Mouse (Mus musculus): Measurements from ENCODE around the gene Wdtc1.

The Wdtc1 gene

DNA sequence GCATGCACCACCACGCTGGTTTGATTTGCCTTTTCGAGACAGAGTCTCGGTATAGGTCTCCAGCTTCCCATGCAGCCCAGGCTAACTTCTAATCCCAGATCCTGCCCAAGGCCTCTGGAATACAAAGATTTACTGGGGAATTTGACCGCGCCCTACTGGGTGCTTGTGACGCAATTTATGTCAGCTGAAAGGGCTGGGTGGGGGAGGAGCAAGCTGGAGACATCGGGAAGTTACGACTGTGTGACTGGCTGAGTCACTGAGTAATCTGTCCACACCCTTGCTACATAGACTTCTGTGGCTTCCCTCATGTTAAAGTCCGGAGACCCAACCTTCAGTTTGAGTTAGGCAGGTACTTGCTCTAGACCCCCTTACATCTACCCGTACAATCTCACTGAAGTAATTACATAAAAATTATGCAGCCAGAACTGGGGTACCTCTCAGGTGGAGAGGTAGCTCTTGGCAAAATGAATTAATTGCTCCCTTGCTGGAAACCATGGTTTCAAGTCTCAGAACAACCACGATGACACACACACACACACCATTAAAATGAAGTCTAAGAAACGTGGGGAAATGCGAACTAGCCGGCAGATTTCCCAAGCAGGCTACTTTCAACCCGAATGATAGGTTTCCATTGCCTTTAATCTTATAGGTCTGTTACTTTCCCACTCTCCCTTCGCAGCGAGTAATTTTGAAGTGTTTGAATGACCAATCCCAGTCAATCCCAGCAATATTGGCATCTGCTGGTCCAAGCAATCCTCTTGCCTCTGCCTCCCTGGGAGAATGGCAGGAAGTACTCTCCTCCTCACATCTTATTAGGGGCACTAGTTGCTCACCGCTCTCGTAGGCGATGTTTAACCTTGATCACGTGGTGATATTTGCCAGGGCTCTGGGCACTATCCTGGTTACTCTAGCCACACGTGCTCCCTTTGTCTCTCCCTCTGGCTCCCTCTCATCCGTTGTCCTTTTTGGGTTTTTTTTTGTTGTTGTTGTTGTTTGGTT, at the start of gene Wdtc1:
Wdtc1 (minus strand) TSS at position 115 of the 999 bp plus-strand sequence.
- no peak for DNase-seq (ENCODE audit: low spot score)

DNA sequence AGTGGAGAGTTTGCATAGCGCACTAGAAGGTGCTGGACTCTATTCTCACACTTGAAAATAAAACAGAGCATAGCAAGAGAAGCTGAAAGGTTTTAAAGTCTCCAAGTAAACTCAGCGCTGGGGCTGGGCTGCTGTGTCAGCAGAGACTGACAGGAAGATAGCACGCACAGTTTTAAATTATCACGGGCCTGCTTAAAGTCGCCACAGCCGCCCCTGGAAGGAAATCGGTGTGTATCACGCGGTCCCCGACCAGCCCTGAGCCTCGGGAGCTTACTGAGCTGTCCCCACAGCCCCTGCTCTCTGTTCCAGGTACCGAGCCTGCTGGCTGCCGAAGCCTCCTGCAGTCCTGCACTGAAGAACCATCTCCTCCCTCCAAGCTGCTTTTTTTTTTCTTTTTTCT, 48.7 kb upstream of the Wdtc1 start:
- DNase-seq (ENCODE audit: low spot score) = no peak

DNA sequence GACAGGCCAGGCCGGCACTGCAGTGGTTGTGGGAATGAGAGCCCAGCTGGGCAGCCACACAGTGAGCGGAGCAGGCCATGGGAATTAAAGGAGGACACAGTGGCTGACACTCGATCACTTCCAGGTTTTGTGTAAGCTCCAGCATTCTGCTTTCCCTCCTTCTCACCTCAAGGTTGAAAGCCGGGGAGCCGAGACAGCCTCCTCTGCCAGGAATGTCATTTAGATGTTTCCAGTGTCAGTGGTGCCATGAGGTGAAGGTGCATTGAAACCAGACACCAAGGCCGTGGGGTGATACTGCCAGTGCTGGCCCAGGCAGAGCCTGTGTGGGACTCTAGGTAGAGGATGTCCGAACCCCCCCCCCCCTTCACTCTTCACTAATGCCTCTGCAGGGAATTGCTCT, 46.8 kb upstream of the Wdtc1 start:
- no peak for DNase-seq (ENCODE audit: low spot score)

DNA sequence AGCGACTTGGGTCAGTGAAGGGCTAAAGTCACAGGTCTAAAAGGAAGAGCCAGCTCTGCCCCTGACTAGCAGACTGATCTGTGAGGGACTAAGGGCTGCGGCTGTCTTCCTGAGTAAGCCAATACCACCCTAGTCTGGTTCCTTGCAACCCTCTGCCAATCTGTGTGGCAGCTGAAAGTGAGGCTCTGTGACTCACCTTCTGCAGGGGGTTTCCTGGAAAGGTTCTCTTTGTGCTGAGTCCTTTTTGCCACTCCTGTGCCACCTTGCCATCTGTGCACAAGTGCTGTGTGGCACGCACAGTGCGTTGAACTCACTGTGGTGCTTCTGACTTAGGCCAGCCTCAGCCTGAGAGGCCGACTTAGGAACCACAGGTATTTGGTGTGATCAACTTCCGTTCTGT, 46.2 kb upstream of the Wdtc1 start:
- no peak for DNase-seq (ENCODE audit: low spot score)

DNA sequence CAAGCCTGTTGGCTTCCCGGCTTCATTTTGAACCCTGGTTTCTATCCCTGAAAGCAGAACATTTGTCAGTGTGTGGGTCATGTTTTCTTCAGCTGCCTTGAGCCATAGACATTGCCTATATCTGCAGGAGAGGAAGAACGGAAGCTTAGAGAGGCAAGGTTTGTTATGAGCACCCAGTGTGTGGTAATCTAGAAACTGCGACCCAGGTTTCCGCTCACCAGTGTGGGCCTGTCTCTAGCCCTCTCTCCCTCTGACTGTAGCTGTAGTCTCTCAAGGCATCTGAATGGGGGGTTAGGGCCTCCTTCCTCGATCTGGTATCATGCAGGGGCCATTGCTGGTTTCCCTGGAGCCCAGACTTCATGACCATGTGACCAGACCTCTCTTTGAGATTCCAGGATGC, 45.3 kb upstream of the Wdtc1 start:
- no peak for DNase-seq (ENCODE audit: low spot score)

DNA sequence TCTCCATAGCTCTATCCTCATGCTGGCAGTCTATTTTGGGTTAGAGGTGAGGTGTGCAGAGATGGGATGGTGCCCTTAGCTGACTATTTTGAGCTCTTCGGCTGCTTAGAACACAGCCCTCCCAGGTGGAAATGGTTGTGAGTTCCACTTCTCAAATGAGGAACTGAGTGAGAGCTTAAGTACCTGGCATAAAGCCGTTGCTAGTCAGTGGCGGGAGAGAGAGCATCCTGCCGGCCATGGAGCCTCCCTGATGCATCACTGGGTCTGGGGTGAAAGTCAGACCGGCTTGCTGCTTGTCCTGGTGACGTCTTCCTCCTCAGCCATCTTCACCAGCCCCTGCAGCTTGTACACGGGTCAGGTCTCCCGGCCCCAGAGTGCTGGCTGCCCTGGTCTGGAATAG, 44.7 kb upstream of the Wdtc1 start:
- no peak for DNase-seq (ENCODE audit: low spot score)

DNA sequence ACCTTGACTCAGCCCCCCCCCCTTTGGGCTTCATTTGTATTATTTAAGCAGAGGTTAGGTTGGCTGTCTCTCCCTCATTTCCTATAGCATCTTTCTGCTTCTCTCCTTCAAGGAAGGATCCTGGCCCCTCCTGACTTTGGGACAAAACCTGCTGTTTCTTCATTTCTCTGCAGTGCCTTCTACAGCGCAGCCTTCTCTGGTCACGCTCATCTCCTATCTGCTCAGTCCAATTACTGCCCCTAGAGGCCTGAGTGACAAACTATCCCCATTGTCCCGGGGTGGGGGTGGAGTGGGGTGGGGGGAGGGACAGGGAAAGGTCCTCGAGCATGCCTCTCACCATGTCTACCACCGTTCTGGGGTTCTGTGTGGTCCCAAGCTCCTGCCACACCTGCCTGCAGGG, 44.0 kb upstream of the Wdtc1 start:
- DNase-seq (ENCODE audit: low spot score) = no peak

DNA sequence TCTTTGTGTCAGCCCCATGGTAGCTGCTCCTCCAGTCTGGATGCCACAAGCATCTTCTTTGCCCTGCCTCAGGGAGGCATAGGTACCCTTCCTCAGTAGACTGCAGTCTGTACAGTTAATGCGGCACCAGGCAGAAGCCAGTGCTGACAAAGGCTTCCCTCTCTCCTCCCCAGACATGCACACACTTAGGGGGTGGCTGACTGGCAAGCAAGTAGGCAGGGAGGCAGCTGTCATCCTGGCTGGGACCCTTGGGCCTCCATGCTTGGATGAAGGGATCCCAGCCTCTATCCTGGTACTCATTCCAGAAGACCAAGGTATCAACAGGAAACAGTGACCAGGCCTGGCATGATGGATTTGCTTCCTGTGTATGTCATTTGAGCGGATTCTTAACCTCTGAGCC, 42.8 kb upstream of the Wdtc1 start:
- DNase-seq (ENCODE audit: low spot score) = no peak

DNA sequence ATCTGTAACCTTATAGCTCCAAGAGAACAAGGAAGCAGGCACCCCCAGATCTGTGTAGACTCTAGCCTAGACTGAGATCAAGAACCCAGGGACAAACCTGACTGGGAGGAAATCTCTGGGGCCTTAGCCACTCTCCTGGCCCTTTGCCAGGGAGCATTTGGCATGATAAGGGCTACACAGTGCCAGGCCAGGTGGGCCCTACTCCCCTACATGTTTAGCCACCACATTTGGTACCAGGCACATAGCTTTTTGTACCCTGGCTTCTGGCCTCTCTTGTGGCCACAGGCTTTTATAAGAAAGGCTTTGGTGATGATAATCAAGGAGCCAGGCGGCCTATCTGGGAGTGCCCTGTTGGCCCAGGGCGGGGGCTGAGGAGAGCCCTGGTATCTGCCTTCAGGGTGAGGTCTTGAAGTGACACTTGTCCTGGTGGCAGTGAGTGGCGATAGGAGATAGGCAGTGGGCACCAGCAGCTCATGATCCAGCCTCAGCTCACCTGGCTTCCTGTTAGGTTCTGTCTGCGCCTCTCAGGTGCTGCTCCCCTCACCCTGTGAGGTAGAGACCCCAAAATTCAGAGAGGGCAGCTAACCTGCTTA, 41.8 kb upstream of the Wdtc1 start:
- peak; percentile 49 for DNase-seq (ENCODE audit: low spot score)

DNA sequence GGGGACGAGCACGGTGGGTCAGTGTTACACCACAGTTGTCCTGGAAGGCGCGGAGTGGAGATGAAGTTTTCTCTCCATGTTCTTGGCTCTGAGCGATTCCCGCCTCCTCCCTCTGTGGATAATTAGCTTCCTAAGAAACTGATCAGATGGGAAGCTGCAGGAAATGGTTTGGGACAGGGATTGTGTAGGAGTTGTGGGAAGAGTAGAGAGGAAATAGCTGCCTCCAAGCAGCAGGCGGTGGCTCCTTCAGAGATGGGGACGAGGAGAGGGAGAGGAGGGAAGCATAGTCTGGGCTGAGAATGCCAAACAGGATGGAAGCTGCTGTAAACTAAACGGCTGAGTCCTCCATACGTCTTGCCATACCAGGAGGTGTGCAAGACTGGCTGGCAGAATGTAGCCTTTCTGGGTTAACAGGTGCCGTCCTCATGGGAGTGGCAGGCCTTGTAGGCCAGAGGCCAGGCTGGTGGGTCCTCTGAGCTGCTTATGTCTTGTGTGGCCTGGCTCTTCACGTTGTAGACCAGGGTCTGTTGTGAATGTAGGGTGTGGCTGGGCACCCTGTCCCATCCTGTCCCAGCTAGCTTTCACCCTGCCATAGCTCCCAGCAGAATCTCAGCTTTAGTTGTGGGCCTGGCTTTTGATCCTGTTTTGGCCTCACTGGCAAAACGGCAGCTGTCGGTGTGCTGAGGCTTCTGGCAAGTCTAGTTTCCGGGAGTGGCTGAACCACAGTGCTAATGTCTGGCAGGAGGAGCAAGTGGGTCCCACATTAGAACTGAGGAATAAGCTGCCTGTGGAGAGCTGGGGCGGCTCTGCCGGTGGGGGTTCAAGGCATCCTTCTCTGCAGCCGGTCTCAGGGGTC, 38.1 kb upstream of the Wdtc1 start:
- DNase-seq (ENCODE audit: low spot score) = no peak

DNA sequence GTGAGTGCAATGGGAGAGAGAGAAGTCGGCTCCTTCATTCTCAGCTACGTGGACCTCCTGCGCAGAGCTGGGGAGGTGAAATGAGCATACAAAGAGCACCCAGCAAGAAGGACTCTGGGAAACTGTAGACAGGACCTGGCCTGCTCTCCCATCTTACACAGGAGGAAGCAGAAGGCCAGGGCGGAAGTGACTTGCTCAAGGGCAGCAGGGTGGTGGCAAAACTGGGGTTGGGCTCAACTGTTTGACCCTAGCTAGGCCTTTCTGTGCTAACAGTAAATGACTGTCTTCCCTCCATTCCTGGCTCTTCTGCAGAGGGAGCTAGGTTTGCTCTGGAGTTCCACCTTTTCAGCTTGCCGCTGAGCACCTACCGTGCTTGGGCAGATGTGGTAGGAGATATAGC, 37.3 kb upstream of the Wdtc1 start:
- no peak for DNase-seq (ENCODE audit: low spot score)

DNA sequence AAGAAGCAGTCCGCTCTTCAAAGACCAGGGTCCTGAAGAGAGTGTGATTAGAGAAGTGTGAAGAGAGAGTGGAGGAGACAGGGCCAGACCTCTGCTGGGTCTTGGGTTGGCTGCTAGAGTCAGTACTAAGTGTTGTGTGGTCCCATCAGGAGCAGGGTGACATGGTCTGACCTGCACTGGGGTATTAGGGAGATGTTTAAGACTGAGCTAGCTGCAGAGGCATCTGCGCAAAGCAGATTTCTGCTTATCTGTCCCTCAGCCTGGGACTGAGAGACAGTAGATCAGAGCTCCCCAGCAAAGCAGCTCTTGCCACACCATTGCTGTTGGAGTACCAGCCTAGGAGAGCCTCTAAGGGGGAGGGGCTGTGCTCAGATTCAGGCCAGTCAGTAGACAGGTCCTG, 36.8 kb upstream of the Wdtc1 start:
- peak; percentile 40 for DNase-seq (ENCODE audit: low spot score)

DNA sequence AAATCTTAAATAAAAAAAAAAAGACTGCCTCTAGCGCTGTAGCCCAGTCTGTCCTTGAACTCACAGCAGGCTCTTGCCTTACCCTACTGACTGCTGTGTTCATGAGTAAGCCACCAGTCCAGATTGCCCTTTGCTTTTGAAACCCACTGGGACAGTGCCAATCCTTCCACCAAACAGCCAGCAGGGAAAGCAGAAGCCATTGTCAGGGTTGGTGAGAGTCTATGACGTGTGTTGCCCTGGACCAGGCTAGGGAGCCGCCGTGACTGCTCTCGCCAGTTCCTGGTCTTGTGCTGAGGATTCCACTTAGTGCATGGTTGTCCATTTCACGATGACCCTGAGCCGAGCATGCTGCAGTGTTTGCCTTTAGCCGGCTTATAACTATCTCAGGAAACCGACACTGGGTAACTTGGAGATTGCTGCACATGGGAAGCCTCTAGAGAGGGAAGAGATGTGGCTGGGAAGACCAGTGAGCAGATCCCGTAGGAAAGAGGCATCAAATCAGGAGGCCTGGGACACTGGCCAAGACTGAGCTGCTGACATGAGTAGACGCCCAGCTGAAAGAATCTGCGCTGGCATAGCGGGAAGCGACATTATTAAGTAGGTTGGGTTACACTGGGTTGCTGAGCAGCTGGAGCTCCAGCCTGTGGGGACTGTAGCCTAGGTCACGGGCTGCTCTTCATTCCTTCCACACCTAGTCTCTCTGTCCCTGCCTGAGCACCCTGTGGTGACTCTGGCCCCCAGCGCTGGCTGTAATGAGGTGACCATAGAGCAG, 35.7 kb upstream of the Wdtc1 start:
- no peak for DNase-seq (ENCODE audit: low spot score)

DNA sequence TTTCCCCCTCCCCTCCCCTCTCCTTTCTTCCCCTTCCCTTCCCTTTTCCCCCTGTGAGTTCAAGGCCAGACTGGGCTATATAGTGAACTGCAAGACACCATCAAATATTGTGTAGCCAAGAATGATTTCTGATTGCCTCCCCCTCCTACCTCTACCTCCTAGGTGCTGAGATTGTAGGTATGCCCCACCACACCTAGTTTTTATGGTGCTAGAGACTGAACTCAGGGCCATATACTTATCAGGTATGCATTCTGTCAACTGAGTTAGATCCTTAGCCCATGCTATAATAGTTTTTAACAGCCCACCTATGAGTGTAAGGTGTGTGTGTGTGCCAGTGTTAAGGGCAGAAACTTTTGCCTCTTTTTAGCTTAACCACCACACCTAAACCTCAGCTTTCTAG, 33.8 kb upstream of the Wdtc1 start:
- no peak for DNase-seq (ENCODE audit: low spot score)

DNA sequence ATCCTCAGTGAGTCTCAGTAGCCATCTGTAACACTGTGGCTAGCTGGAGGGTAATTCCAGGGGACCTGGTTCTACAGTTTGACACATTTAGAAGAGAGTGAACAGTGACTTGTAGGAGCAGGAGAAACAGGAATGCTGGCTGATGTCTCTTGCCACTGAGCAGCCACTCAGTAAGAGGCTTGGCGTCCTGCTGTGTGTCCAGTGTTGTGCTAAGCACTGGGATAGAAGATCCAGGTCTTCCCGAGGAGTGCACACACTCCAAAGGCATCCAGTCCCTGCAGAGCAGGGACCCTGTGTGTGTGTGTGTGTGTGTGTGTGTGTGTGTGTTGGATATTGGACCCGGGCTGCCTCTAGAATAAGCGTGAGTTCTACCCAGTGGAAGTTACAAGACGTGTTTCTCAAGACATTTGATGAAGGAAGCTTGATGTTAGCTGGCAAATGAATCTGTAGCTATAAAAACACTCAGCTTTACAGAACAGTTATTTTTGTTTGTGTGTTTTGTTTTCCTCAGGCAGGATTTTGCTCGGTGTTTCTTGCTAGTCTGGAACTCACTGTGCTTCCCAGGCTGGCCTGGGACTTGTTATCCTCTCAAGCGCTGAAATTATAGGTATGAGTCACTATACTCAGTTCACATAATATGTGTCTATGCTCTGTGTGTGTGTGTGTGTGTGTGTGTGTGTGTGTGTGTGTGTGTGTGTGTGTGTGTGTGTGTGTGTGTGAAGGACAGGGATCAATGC, 32.9 kb upstream of the Wdtc1 start:
- DNase-seq (ENCODE audit: low spot score) = no peak

DNA sequence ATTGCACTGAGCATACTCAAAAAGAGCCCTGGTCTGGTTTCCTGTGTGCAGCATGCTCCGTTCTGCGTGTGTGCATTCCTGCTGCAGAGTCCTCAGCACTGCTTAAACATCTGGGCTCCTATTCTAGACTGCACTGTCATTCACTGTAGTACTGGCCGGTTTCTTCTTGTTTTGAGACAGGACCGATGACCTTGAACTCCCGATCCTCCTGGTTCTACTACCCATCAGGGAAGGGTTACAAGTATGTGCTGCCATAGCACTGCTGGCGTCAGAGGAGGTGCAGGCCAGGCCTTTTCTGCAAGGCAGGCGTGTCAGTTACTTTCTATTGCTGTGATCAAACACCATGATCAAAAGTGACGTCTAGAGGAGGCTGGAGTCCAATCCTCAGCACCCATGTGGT, 27.9 kb upstream of the Wdtc1 start:
- no peak for DNase-seq (ENCODE audit: low spot score)

DNA sequence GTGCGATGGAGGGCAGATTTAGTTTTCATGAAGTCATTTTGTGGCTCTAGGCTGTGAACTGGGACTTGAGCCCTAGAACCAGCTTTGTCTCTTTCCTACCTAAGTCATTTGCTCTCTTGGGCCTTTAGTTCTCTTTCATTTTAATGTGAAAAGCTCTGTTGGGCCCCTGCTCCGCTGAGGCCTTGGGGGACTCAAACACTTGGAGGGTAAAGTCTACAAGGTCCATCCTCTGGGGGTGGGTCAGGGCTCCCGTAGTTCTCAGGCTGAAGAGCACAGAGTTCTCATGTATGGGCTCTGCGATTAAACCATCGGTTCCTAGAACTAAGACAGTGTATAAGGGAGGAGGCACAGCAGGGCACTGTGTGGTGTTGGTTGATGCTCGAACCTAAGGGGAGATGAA, 27.3 kb upstream of the Wdtc1 start:
- no peak for DNase-seq (ENCODE audit: low spot score)

DNA sequence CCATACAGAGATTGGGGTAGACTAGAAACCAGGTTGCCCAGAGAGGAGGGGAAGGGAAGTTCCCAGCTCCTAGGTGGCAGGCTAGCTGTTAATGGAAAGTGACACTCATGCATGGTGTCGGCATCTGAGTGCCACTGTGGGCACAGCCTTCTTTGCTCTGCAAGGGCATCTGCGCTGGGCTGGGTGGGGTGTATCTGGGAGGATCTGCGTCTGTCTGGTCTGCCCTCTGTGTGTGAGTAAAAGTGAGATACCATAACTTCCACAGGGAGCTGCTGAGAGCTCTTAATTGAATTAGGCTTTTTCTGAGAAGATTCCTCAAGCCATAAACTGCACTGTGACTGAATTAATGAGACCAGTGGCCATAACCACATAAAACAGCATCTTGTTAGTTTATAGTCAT, 26.6 kb upstream of the Wdtc1 start:
- no peak for DNase-seq (ENCODE audit: low spot score)

DNA sequence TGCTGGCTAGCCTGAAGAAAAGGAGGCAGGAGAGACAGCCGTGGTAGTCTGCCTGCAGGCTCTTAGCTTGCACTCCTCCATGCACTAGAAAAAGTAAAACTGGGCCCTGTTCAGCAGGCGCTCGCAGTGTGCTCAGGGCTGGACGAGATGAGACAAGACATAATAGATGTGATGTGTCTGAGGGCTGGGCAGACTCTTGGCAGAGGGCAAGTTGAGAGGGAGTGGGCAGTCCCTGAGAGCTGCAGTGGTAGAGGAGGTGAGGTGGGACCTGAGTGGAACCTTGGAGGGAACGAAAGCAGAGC, 25.7 kb upstream of the Wdtc1 start:
- DNase-seq (ENCODE audit: low spot score) = no peak

DNA sequence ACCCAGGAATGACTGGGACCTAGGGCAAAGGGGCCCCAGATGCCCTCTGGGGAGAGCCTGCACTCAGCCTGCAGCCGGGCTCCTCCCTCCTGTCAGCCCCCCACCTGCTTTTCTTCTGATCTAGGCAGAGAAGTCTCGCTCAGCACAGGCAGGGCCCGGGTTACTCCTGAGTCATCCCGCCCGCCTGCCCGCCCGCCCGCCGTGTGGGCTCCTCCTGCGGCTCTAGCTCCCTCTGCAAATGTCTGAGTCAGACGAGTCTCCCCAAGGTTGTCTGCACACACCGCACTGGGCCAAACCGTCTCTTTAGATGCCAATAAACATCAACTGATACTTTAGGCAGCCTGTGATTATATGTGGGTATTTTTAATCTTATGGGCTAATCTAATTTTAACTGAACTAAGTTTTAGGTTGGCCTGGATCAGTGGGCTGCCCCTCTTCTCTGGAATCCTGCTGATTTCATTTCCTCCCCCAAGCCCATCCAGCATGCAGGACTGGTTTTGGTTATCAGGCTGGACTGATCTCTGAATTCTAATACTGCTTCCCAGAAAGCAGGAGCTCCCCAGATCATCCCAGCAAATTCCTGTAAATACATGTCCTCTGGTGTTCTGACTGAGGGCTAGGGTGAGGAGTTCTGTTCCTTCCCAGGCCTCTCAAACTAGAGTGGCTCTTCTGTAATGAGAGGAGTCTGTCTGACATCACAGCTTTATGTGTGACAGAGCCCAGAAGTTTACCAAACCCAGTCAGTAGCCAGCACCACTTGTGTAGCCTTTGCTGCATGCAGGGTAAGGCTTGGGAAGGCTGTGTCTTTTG, 25.2 kb upstream of the Wdtc1 start:
- DNase-seq (ENCODE audit: low spot score) = peak; percentile 54
